Mouse (Mus musculus) E14TG2a.4 (cell line): ENCODE measurements at regions not wholly inside any gene's neighbourhood (a gene's known extent, or its start where the extent isn't known, plus 50 kb on each side); places are given as distances from the start of the nearest gene placed in this dataset.

Experiments
- CTCF ChIP-seq: conservative IDR thresholded peaks from 2 replicates; pipeline ENCODE4 v1.5.1; 2014; ENCODE audit warnings: low read length
- NANOG ChIP-seq: IDR thresholded peaks from 2 replicates; pipeline ENCODE4 v1.6.1; 2014; ENCODE audit warnings: borderline replicate concordance, low read length, mixed read lengths
- POU5F1 ChIP-seq: IDR thresholded peaks from 2 replicates; pipeline ENCODE4 v1.6.1; 2014; ENCODE audit warnings: low read length, borderline replicate concordance

GRCm38 (mm10) chr17:66241868-66242622, 118.7 kb downstream of the Ddx11 start:
- TF ChIP-seq CTCF (no peak), NANOG (no peak), POU5F1 (no peak)
